Mouse (Mus musculus) lung, adult 18-20 months (tissue): Measurements from ENCODE around the gene Trarg1.
"Not testable (repeated sequence)": the region's sequence is repeated elsewhere in the genome, so short reads cannot be mapped to it uniquely, and the experiment has no call there.

ENCODE experiments used
- DNase-seq, 2 experiments: peaks; one replicate each; pipeline ENCODE4 v3.0.0; 2022; ENCODE audit warnings: mixed read lengths in 2 of 2

The Trarg1 gene

GRCm38 (mm10) chr11:76679508-76679907 is at the start of gene Trarg1:
TSS of gene Trarg1 (plus strand) at chr11:76679808.
- DNase-seq = not testable (repeated sequence)

- no peak for DNase-seq
These were observed 49.6 kb upstream of the Trarg1 start for GRCm38 (mm10) chr11:76630023-76630422.

GRCm38 (mm10) chr11:76630487-76630886 is 49.1 kb upstream of the Trarg1 start:
- peak in 1 of 2 experiments; percentile 13 for DNase-seq

GRCm38 (mm10) chr11:76639269-76639985 is 40.2 kb upstream of the Trarg1 start:
- no peak for DNase-seq

- no peak for DNase-seq
These were observed 39.4 kb upstream of the Trarg1 start for GRCm38 (mm10) chr11:76640231-76640630.

GRCm38 (mm10) chr11:76644257-76644656 is 35.4 kb upstream of the Trarg1 start:
- no peak for DNase-seq

GRCm38 (mm10) chr11:76645036-76645435 is 34.6 kb upstream of the Trarg1 start:
- no peak for DNase-seq

- DNase-seq = peak; percentile 78 to 83
These were observed 33.7 kb upstream of the Trarg1 start for GRCm38 (mm10) chr11:76645955-76646354.

- no peak for DNase-seq
These were observed 32.5 kb upstream of the Trarg1 start for GRCm38 (mm10) chr11:76647062-76647461.

- peak; percentile 55 to 71 for DNase-seq
These were observed 32.1 kb upstream of the Trarg1 start for GRCm38 (mm10) chr11:76647500-76647899.

- no peak for DNase-seq
These were observed 28.6 kb upstream of the Trarg1 start for GRCm38 (mm10) chr11:76650862-76651560.

GRCm38 (mm10) chr11:76652838-76653334 is 26.7 kb upstream of the Trarg1 start:
- no peak for DNase-seq

- peak in 1 of 2 experiments; percentile 21 for DNase-seq
These were observed 24.5 kb upstream of the Trarg1 start for GRCm38 (mm10) chr11:76655106-76655505.

- no peak for DNase-seq
These were observed 22.1 kb upstream of the Trarg1 start for GRCm38 (mm10) chr11:76657450-76657970.

GRCm38 (mm10) chr11:76659138-76659930 is 20.3 kb upstream of the Trarg1 start:
- DNase-seq = no peak

GRCm38 (mm10) chr11:76661790-76662468 is 17.7 kb upstream of the Trarg1 start:
- DNase-seq = no peak

- no peak for DNase-seq
These were observed 13.5 kb upstream of the Trarg1 start for GRCm38 (mm10) chr11:76666002-76666649.

GRCm38 (mm10) chr11:76667807-76668206 is 11.8 kb upstream of the Trarg1 start:
- DNase-seq = no peak

GRCm38 (mm10) chr11:76671871-76672475 is 7.6 kb upstream of the Trarg1 start, which contains the start of gene Bhlha9:
TSS of gene Bhlha9 (plus strand) at chr11:76672470.
- DNase-seq = no peak

GRCm38 (mm10) chr11:76672561-76673384 is 6.8 kb upstream of the Trarg1 start:
- no peak for DNase-seq
